Mouse (Mus musculus): Measurements from ENCODE around the gene Naa35. TPM values are rescaled to one million over a fixed set of nuclear protein-coding genes. Genes with fewer than 3 reads are reported as not detected.
A peak's percentile ranks its signal among the peaks of the same experiment; 100 is the strongest.

Gene Naa35
- total RNA-seq, 2 experiments from 2014 or later, result 81.9 to 98.9 TPM

- DNase-seq, result no peak
Observed at GRCm38 (mm10) chr13:59674215-59674614, 89.2 kb downstream of the Naa35 start.

- DNase-seq, result no peak
Observed at GRCm38 (mm10) chr13:59674761-59675150, 89.7 kb downstream of the Naa35 start.

GRCm38 (mm10) chr13:59675151-59676011 lies 90.3 kb downstream of the Naa35 start, which contains the start of gene Golm1:
TSS of gene Golm1 (minus strand) at chr13:59675811.
- DNase-seq, result peak; percentile 74

GRCm38 (mm10) chr13:59676316-59677229 lies 91.5 kb downstream of the Naa35 start:
- DNase-seq, result no peak

- no peak for DNase-seq
Observed at GRCm38 (mm10) chr13:59679306-59679705, 94.2 kb downstream of the Naa35 start.

- DNase-seq, result no peak
Observed at GRCm38 (mm10) chr13:59679908-59680307, 94.8 kb downstream of the Naa35 start.

- DNase-seq, result no peak
Observed at GRCm38 (mm10) chr13:59682629-59683028, 97.6 kb downstream of the Naa35 start.

GRCm38 (mm10) chr13:59685236-59685635 lies 100.2 kb downstream of the Naa35 start:
- no peak for DNase-seq

Other genes with a start within 250 kb of the Naa35 start
- 10 to 100 TPM; 38.2 to 38.7 TPM for gene Agtpbp1, start within 50 bp of the Naa35 start, total RNA-seq (2021)
- gene Golm1, start 90.6 kb downstream of the Naa35 start, total RNA-seq (2021), result 10 to 100 TPM; 29.0 to 31.5 TPM
- gene 4921517D22Rik, start 108.8 kb downstream of the Naa35 start, total RNA-seq (2021), result not detected
- not detected for gene Spata31d1a, start 125.1 kb downstream of the Naa35 start, total RNA-seq (2021)
- gene Spata31d1b, start 127.0 kb downstream of the Naa35 start, total RNA-seq (2021), result not detected
- gene Spata31d1d, start 146.5 kb downstream of the Naa35 start, total RNA-seq (2021), result not detected
- under 1 TPM; 0.14 to 0.38 TPM for gene 1700014D04Rik, start 161.5 kb downstream of the Naa35 start, total RNA-seq (2021)
- gene Isca1, start 184.6 kb downstream of the Naa35 start, total RNA-seq (2021), result 100 to 1,000 TPM; 158 to 168 TPM
- gene Gm49354, start 197.0 kb downstream of the Naa35 start, total RNA-seq (2021), result not detected
- 10 to 100 TPM; 52.2 to 54.1 TPM for gene Tut7, start 237.9 kb downstream of the Naa35 start, total RNA-seq (2021)

Data from heart, postnatal 4 days (tissue).